Mouse (Mus musculus): Measurements from ENCODE around the gene Scn8a. TPM values are rescaled to one million over a fixed set of nuclear protein-coding genes. Genes with fewer than 3 reads are reported as not detected.

The Scn8a gene
- total and polyA plus RNA-seq, 2 experiments from 2014 or later, result 22.4 to 37.7 TPM

- H3K27me3 ChIP-seq (ENCODE audit: insufficient read depth, low read length), result no peaks in the 10 kb centered on the region
- TF ChIP-seq CTCF (IDR thresholded peaks at IDR 0.05), result peak; percentile 67
- no peak overlapping the region for H3K9ac ChIP-seq (replicated peaks; ENCODE audit: low read length, poor library complexity, severe bottlenecking)
- no peaks in the 10 kb centered on the region for H3K4me1 ChIP-seq (ENCODE audit: insufficient read depth, low read length)
- no peaks in the 10 kb centered on the region for H3K9me3 ChIP-seq (ENCODE audit: low read length)
- no peak for ATAC-seq (ENCODE audit: low FRiP score)
- H3K27ac ChIP-seq (ENCODE audit: low read depth, low read length), result no peak overlapping the region
- no peak overlapping the region for H3K4me3 ChIP-seq (ENCODE audit: low read depth, low read length)
- DNase-seq (ENCODE audit: low spot score), result no peak
- no peaks in the 10 kb centered on the region for H3K36me3 ChIP-seq (ENCODE audit: insufficient read depth, low read length)
- no peak overlapping the region for H3K4me2 ChIP-seq (ENCODE audit: low read depth, low read length, poor library complexity, severe bottlenecking)
- WGBS, result 50% methylated on average over 6 of the region's 6 CpGs
Measured at GRCm38 (mm10) chr15:100830682-100831081, 39.0 kb upstream of the Scn8a start.

DNA sequence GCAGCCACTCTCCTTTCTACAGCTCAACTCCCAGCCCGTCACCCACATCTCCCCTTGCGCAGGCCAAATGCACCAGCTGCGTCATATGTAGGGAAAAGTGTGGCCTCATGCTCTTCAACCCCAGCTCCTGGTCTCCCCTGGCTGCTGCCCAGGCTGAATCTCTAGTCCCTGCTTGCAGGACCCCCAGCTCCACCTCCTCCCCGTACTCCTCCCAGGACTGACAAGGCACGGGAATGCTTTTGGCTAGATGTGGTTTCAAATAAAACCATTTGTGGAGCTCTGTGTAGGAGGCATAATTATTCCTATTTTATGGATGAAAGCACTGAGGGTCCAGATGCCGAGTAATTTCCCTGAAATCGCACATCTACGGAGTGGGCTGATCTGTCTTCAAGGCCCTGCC, 37.5 kb upstream of the Scn8a start:
- TF ChIP-seq CTCF (IDR thresholded peaks at IDR 0.05), result no peak
- no peak for ATAC-seq (ENCODE audit: low FRiP score)
- H3K4me3 ChIP-seq (ENCODE audit: low read depth, low read length), result no peak overlapping the region
- no peaks in the 10 kb centered on the region for H3K9me3 ChIP-seq (ENCODE audit: low read length)
- no peaks in the 10 kb centered on the region; the same call in 1 of the 2 replicates for H3K27me3 ChIP-seq (ENCODE audit: insufficient read depth, low read length)
- H3K9ac ChIP-seq (replicated peaks; ENCODE audit: low read length, poor library complexity, severe bottlenecking), result no peak overlapping the region
- no peak overlapping the region for H3K27ac ChIP-seq (ENCODE audit: low read depth, low read length)
- no peaks in the 10 kb centered on the region for H3K36me3 ChIP-seq (ENCODE audit: insufficient read depth, low read length)
- no peaks in the 10 kb centered on the region for H3K4me1 ChIP-seq (ENCODE audit: insufficient read depth, low read length)
- H3K4me2 ChIP-seq (ENCODE audit: low read depth, low read length, poor library complexity, severe bottlenecking), result no peak overlapping the region
- 88% methylated on average over 8 of the region's 8 CpGs for WGBS
- no peak for DNase-seq (ENCODE audit: low spot score)

GRCm38 (mm10) chr15:100832784-100833183, 36.9 kb upstream of the Scn8a start:
- 21% methylated on average over 7 of the region's 7 CpGs for WGBS
- H3K4me1 ChIP-seq (ENCODE audit: insufficient read depth, low read length), result no peaks in the 10 kb centered on the region
- no peak overlapping the region for H3K9ac ChIP-seq (replicated peaks; ENCODE audit: low read length, poor library complexity, severe bottlenecking)
- ATAC-seq (ENCODE audit: low FRiP score), result no peak
- no peaks in the 10 kb centered on the region; the same call in 1 of the 2 replicates for H3K27me3 ChIP-seq (ENCODE audit: insufficient read depth, low read length)
- no peaks in the 10 kb centered on the region for H3K36me3 ChIP-seq (ENCODE audit: insufficient read depth, low read length)
- no peak overlapping the region for H3K4me2 ChIP-seq (ENCODE audit: low read depth, low read length, poor library complexity, severe bottlenecking)
- no peak overlapping the region for H3K27ac ChIP-seq (ENCODE audit: low read depth, low read length)
- no peaks in the 10 kb centered on the region for H3K9me3 ChIP-seq (ENCODE audit: low read length)
- DNase-seq (ENCODE audit: low spot score), result no peak
- TF ChIP-seq CTCF (IDR thresholded peaks at IDR 0.05), result no peak
- H3K4me3 ChIP-seq (ENCODE audit: low read depth, low read length), result no peak overlapping the region

- H3K4me2 ChIP-seq (ENCODE audit: low read depth, low read length, poor library complexity, severe bottlenecking), result no peak overlapping the region
- no peaks in the 10 kb centered on the region; the same call in 1 of the 2 replicates for H3K27me3 ChIP-seq (ENCODE audit: insufficient read depth, low read length)
- ATAC-seq (ENCODE audit: low FRiP score), result no peak
- H3K36me3 ChIP-seq (ENCODE audit: insufficient read depth, low read length), result no peaks in the 10 kb centered on the region
- no peak overlapping the region for H3K4me3 ChIP-seq (ENCODE audit: low read depth, low read length)
- no peaks in the 10 kb centered on the region for H3K9me3 ChIP-seq (ENCODE audit: low read length)
- 86% methylated on average over 8 of the region's 8 CpGs for WGBS
- no peak for TF ChIP-seq CTCF (IDR thresholded peaks at IDR 0.05)
- no peak overlapping the region for H3K9ac ChIP-seq (replicated peaks; ENCODE audit: low read length, poor library complexity, severe bottlenecking)
- H3K4me1 ChIP-seq (ENCODE audit: insufficient read depth, low read length), result no peaks in the 10 kb centered on the region
- no peak for DNase-seq (ENCODE audit: low spot score)
- no peak overlapping the region for H3K27ac ChIP-seq (ENCODE audit: low read depth, low read length)
Measured at GRCm38 (mm10) chr15:100836729-100837128, 32.9 kb upstream of the Scn8a start.

- DNase-seq (ENCODE audit: low spot score), result peak; percentile 90
- Histone ChIP-seq H3K36me3 (ENCODE audit: insufficient read depth, low read length) (no peaks in the 10 kb centered on the region), H3K4me3 (ENCODE audit: low read depth, low read length) (no peak overlapping the region), H3K27me3 (ENCODE audit: insufficient read depth, low read length) (no peaks in the 10 kb centered on the region; the same call in 1 of the 2 replicates), H3K9ac (replicated peaks; ENCODE audit: low read length, poor library complexity, severe bottlenecking) (no peak overlapping the region), H3K4me1 (ENCODE audit: insufficient read depth, low read length) (no peaks in the 10 kb centered on the region), H3K9me3 (ENCODE audit: low read length) (no peaks in the 10 kb centered on the region), H3K4me2 (ENCODE audit: low read depth, low read length, poor library complexity, severe bottlenecking) (no peak overlapping the region), H3K27ac (ENCODE audit: low read depth, low read length) (no peak overlapping the region)
- TF ChIP-seq CTCF (IDR thresholded peaks at IDR 0.05), result peak; percentile 75
- 0 out of 2 replicates have a peak, but pooled peaks have one; percentile 62 for ATAC-seq (ENCODE audit: low FRiP score)
- WGBS, result 31% methylated on average over 12 of the region's 12 CpGs
Measured at GRCm38 (mm10) chr15:100838607-100839207, 31.0 kb upstream of the Scn8a start.

DNA sequence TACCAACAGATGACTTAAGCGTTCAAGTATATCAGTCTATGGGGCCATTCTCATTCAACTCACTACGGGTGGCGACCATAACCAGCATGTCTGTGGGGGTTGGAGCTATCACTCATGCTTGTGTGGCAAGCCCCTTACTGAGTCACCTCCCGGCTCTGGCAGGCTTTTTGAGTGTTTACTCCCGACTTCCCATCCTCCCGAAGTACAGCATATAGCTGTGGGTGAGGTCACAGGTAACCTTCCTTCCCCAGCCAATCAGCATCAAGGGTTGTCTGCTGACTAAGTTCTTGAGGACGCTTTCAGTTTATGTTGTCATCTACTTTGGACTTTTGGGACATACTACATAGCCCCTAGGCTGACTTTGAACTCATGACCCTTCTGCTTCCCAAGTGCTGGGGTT, 25.3 kb upstream of the Scn8a start:
- no peaks in the 10 kb centered on the region for H3K27me3 ChIP-seq (ENCODE audit: insufficient read depth, low read length)
- ATAC-seq (ENCODE audit: low FRiP score) (no peak), DNase-seq (ENCODE audit: low spot score) (no peak)
- no peak overlapping the region for H3K27ac ChIP-seq (ENCODE audit: low read depth, low read length)
- no peak overlapping the region for H3K4me3 ChIP-seq (ENCODE audit: low read depth, low read length)
- no peaks in the 10 kb centered on the region for H3K4me1 ChIP-seq (ENCODE audit: insufficient read depth, low read length)
- no peak for TF ChIP-seq CTCF (IDR thresholded peaks at IDR 0.05)
- no peaks in the 10 kb centered on the region for H3K9me3 ChIP-seq (ENCODE audit: low read length)
- H3K4me2 ChIP-seq (ENCODE audit: low read depth, low read length, poor library complexity, severe bottlenecking), result no peak overlapping the region
- no peaks in the 10 kb centered on the region for H3K36me3 ChIP-seq (ENCODE audit: insufficient read depth, low read length)
- 91% methylated on average over 7 of the region's 7 CpGs for WGBS
- no peak overlapping the region for H3K9ac ChIP-seq (replicated peaks; ENCODE audit: low read length, poor library complexity, severe bottlenecking)

Measured in midbrain, postnatal 0 days (tissue).